Mouse (Mus musculus) heart, postnatal 0 days (tissue): ENCODE measurements at regions not wholly inside any gene's neighbourhood (a gene's known extent, or its start where the extent isn't known, plus 50 kb on each side); places are given as distances from the start of the nearest gene placed in this dataset.

Source experiments
- ATAC-seq: fragments of 200-750 bp; cut with Nextera tagmentation; 2 replicates; pipeline ENCODE4 v1.8.0; 2017; ENCODE audit warnings: low read depth, moderate number of reproducible peaks, moderate library complexity; ENCODE audit not compliant: insufficient read depth
- DNase-seq: peaks from one replicate; pipeline ENCODE4 v3.0.0-alpha.2; 2016; ENCODE audit warnings: low spot score
- H3K27ac ChIP-seq: fragments of 300-500 bp; sonication (generic); 2 replicates; pipeline ENCODE4 v1.5.1; 2014; ENCODE audit warnings: low read depth, mild to moderate bottlenecking
- H3K27me3 ChIP-seq: fragments of 300-500 bp; sonication (generic); 2 replicates; pipeline ENCODE4 v1.6.1; 2014; ENCODE audit warnings: low read length, mixed read lengths; ENCODE audit not compliant: control insufficient read depth, insufficient read depth
- H3K36me3 ChIP-seq: fragments of 300-500 bp; sonication (generic); replicated peaks from 2 replicates; pipeline ENCODE4 v1.6.1; 2014; ENCODE audit warnings: low read length, mixed read lengths; ENCODE audit not compliant: control insufficient read depth, insufficient read depth
- H3K4me1 ChIP-seq: fragments of 300-500 bp; sonication (generic); 2 replicates; pipeline ENCODE4 v1.6.1; 2014; ENCODE audit warnings: antibody characterized with exemption; ENCODE audit not compliant: control insufficient read depth, insufficient read depth
- H3K4me2 ChIP-seq: fragments of 300-500 bp; sonication (generic); 2 replicates; pipeline ENCODE4 v1.6.1; 2014; ENCODE audit warnings: low read depth, mild to moderate bottlenecking, low read length, moderate library complexity
- H3K4me3 ChIP-seq: fragments of 300-500 bp; sonication (generic); 2 replicates; pipeline ENCODE4 v1.5.1; 2014; ENCODE audit warnings: low read depth, low read length
- H3K9ac ChIP-seq: fragments of 300-500 bp; sonication (generic); replicated peaks from 2 replicates; pipeline ENCODE4 v1.6.1; 2014; ENCODE audit warnings: low read depth, low read length, mixed read lengths
- H3K9me3 ChIP-seq: fragments of 300-500 bp; sonication (generic); replicated peaks from 2 replicates; pipeline ENCODE4 v1.6.1; 2016; ENCODE audit warnings: low read length; ENCODE audit not compliant: control insufficient read depth
- CTCF ChIP-seq: IDR thresholded peaks from 2 replicates; pipeline ENCODE4 v1.5.1; 2016; ENCODE audit warnings: antibody characterized with exemption, control low read depth, low read depth
- EP300 ChIP-seq: IDR thresholded peaks from 2 replicates; pipeline ENCODE4 v1.6.1; 2016; ENCODE audit warnings: antibody characterized with exemption, low read depth
- WGBS: fragments of 180-500 bp; shearing (Covaris S2); extraction: QIAGEN DNeasy Blood & Tissue Kit; methylation state at CpG from one replicate; pipeline ENCODE4 v1.1.7; 2014; 5-methylcytosine and 5-hydroxymethylcytosine counted together

- Histone ChIP-seq H3K9ac (no peak overlapping the region), H3K4me3 (no peak overlapping the region), H3K4me2 (no peak overlapping the region), H3K27me3 (no peaks in the 10 kb centered on the region), H3K36me3 (no peaks in the 10 kb centered on the region), H3K27ac (no peak overlapping the region), H3K9me3 (no peaks in the 10 kb centered on the region), H3K4me1 (no peaks in the 10 kb centered on the region)
- no peak for ATAC-seq
- no peak for TF ChIP-seq EP300
- no peak for TF ChIP-seq CTCF
- 88% methylated on average over 1 of the region's 1 CpGs for WGBS
- no peak for DNase-seq
Observed at GRCm38 (mm10) chr3:120189606-120190005, 405.3 kb upstream of the Ptbp2 start.

GRCm38 (mm10) chr3:120180931-120181610, 396.8 kb upstream of the Ptbp2 start:
- Histone ChIP-seq H3K9ac (no peak overlapping the region), H3K9me3 (no peaks in the 10 kb centered on the region), H3K27ac (no peak overlapping the region), H3K36me3 (no peaks in the 10 kb centered on the region), H3K27me3 (no peaks in the 10 kb centered on the region), H3K4me3 (no peak overlapping the region), H3K4me1 (no peaks in the 10 kb centered on the region), H3K4me2 (no peak overlapping the region)
- ATAC-seq (no peak), DNase-seq (no peak)
- WGBS: 77% methylated on average over 5 of the region's 5 CpGs
- TF ChIP-seq CTCF (no peak), EP300 (no peak)

- Histone ChIP-seq H3K9ac (no peak overlapping the region), H3K27ac (no peak overlapping the region), H3K27me3 (no peaks in the 10 kb centered on the region), H3K9me3 (no peaks in the 10 kb centered on the region), H3K4me1 (no peaks in the 10 kb centered on the region), H3K36me3 (no peaks in the 10 kb centered on the region), H3K4me3 (no peak overlapping the region), H3K4me2 (no peak overlapping the region)
- DNase-seq (peak; percentile 6), ATAC-seq (no peak)
- 39% methylated on average over 2 of the region's 2 CpGs for WGBS
- TF ChIP-seq CTCF: no peak
- no peak for TF ChIP-seq EP300
Observed at GRCm38 (mm10) chr3:120175632-120176031, 391.4 kb upstream of the Ptbp2 start.
